Mouse (Mus musculus) lung, postnatal 0 days (tissue): ENCODE results near the gene Lrrc10.

Experiments used
- CTCF ChIP-seq: IDR thresholded peaks from 2 replicates; pipeline ENCODE4 v1.5.1; 2016; ENCODE audit warnings: antibody characterized with exemption, mild to moderate bottlenecking
- EP300 ChIP-seq: IDR thresholded peaks from 2 replicates; pipeline ENCODE4 v1.6.1; 2016; ENCODE audit warnings: antibody characterized with exemption, mild to moderate bottlenecking, control low read depth

DNA sequence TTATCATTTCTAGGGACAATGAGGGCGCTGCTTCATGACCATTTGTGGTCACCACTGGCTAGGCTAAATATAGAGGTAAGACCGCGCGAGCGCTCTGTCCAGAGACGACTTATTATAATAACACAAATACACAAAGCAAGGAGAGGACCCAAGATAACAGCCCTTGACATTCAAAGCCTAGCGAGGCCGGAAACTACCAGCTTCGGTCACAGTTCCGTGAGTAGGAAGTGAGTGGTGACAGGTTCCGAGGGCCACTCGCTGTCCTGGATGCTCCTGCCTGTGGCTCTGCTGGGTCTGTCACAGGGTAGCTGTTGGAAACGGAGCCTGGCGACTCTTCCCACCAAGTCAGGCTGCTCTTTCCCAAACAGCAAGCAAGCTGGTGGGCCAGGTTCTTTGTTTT is 2.8 kb upstream of the Lrrc10 start:
- TF ChIP-seq CTCF: no peak
- TF ChIP-seq EP300: peak; percentile 26; the same call in 1 of the 2 replicates
